Mouse (Mus musculus): ENCODE results near the gene Myl6. TPM values are rescaled to one million over a fixed set of nuclear protein-coding genes. Genes with fewer than 3 reads are reported as not detected.

The Myl6 gene
- total RNA-seq, 2 experiments from 2014 or later: 171 to 179 TPM

DNA sequence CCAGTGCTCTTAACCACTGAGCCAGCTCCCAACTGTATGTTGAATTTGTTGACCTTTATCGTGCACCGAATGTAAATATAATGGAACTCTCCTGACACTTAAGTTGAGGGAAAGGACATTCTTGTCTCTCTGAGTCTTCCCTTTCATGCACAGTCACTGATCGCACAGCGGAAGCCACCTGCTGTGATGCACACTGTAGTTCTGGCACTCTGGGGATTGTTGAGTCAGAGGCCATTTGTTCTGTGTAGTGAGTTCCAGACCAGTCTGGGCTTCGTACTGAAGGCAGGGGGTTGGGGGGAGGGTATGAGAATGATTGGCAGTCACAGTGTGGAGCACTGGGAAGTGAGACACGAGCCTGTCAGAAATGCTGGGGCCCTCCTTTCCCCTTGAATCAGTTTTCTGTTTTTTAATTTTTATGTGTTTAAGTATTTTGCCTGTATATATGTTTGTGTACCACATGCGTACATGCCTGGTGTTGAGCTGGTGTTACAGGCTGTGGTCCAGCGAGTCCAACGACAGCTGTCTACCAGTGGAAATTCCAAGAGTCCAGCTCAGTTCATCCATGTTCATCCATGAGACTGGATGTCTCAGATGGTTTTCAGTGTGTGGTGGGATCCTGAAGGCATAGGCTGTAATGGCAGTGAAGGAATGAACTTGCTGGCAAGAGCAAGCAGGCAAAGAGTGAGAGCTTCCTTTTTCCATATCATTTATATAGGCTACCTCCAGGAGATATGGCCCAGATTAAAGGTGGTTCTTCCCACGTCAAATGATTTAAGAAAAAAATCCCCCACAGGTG is 52.4 kb downstream of the Myl6 start:
- intact Hi-C loops (cut with DNase I): no loop called here
- Histone ChIP-seq H3K27ac (no peak overlapping the region), H3K4me3 (no peak overlapping the region)
- no peak for DNase-seq
- TF ChIP-seq CTCF (IDR thresholded peaks at IDR 0.05): no peak

Small RNA genes within 50 kb of the gene (microRNA-seq; reads per million reads assigned to microRNA genes)
- gene Mir6916 (not detected), gene Mir8105 (2.9 reads per million)

Other genes starting within 250 kb of the Myl6 start
- not detected for gene Apon, start 240.0 kb downstream of the Myl6 start, total RNA-seq (2021)
- not detected for gene Apof, start 225.5 kb downstream of the Myl6 start, total RNA-seq (2021)
- 1 to 10 TPM; 3.2 to 4.5 TPM for gene Stat2, start 223.6 kb downstream of the Myl6 start, total RNA-seq (2021)
- gene Il23a, start 195.4 kb downstream of the Myl6 start, total RNA-seq (2021): not detected
- 1 to 10 TPM; 5.1 to 5.3 TPM for gene Pan2, start 190.8 kb downstream of the Myl6 start, total RNA-seq (2021)
- 10 to 100 TPM; 35.1 to 52.1 TPM for gene Cnpy2, start 171.7 kb downstream of the Myl6 start, total RNA-seq (2021)
- 100 to 1,000 TPM; 541 to 658 TPM for gene Cs, start 156.4 kb downstream of the Myl6 start, total RNA-seq (2021)
- gene Coq10a, start 125.1 kb downstream of the Myl6 start, total RNA-seq (2021): 100 to 1,000 TPM; 447 to 542 TPM
- gene Ankrd52, start 117.0 kb downstream of the Myl6 start, total RNA-seq (2021): 10 to 100 TPM; 46.7 to 58.9 TPM
- not detected for gene Slc39a5, start 92.9 kb downstream of the Myl6 start, total RNA-seq (2021)
- gene Nabp2, start 82.7 kb downstream of the Myl6 start, total RNA-seq (2021): 10 to 100 TPM; 56.7 to 59.0 TPM
- gene Rnf41, start 82.5 kb downstream of the Myl6 start, total RNA-seq (2021): 10 to 100 TPM; 13.3 to 13.4 TPM
- 10 to 100 TPM; 46.5 to 53.2 TPM for gene Smarcc2, start 34.9 kb downstream of the Myl6 start, total RNA-seq (2021)
- gene Myl6b, start 4.5 kb upstream of the Myl6 start, total RNA-seq (2021): 10 to 100 TPM in 1 of 2 experiments, 1 to 10 TPM in 1; 6.5 to 17.8 TPM
- gene Esyt1, start 31.7 kb upstream of the Myl6 start, total RNA-seq (2021): 10 to 100 TPM; 13.7 to 14.3 TPM
- 1 to 10 TPM; 4.2 to 6.5 TPM for gene Zc3h10, start 53.6 kb upstream of the Myl6 start, total RNA-seq (2021)
- 1,000 to 10,000 TPM in 1 of 2 experiments, 100 to 1,000 TPM in 1; 932 to 1,025 TPM for gene Rpl41, start 55.2 kb upstream of the Myl6 start, total RNA-seq (2021)
- gene Pa2g4, start 71.8 kb upstream of the Myl6 start, total RNA-seq (2021): 10 to 100 TPM; 37.8 to 39.3 TPM
- gene Erbb3, start 95.5 kb upstream of the Myl6 start, total RNA-seq (2021): 1 to 10 TPM; 1.6 to 2.6 TPM
- gene Rps26, start 132.6 kb upstream of the Myl6 start, total RNA-seq (2021): 100 to 1,000 TPM; 299 to 383 TPM
- 1 to 10 TPM in 1 of 2 experiments, under 1 TPM in 1; 0.45 to 3.4 TPM for gene Ikzf4, start 151.8 kb upstream of the Myl6 start, total RNA-seq (2021)
- gene Suox, start 179.9 kb upstream of the Myl6 start, total RNA-seq (2021): 10 to 100 TPM; 22.5 to 27.7 TPM
- gene Rab5b, start 202.1 kb upstream of the Myl6 start, total RNA-seq (2021): 10 to 100 TPM; 90.3 to 94.5 TPM
- gene Pmel, start 210.1 kb upstream of the Myl6 start, total RNA-seq (2021): not detected
- 1 to 10 TPM; 3.0 to 3.2 TPM for gene Cdk2, start 210.9 kb upstream of the Myl6 start, total RNA-seq (2021)